Mouse (Mus musculus) forebrain, embryonic 13.5 days (tissue): Measurements from ENCODE around the gene Svs1. TPM values are rescaled to one million over a fixed set of nuclear protein-coding genes. Genes with fewer than 3 reads are reported as not detected.

Experiments
- ATAC-seq: fragments of 200-750 bp; cut with Nextera tagmentation; 2 replicates; pipeline ENCODE4 v1.8.0; 2017
- H3K27ac ChIP-seq: fragments of 300-500 bp; sonication (generic); 2 replicates; pipeline ENCODE4 v1.5.1; 2015; ENCODE audit warnings: inconsistent platforms, mild to moderate bottlenecking, moderate library complexity
- H3K27me3 ChIP-seq: fragments of 300-500 bp; sonication (generic); 2 replicates; pipeline ENCODE4 v1.6.1; 2015; ENCODE audit warnings: mild to moderate bottlenecking, inconsistent platforms
- H3K36me3 ChIP-seq: fragments of 300-500 bp; sonication (generic); 2 replicates; pipeline ENCODE4 v1.6.1; 2015; ENCODE audit warnings: mild to moderate bottlenecking, inconsistent platforms; ENCODE audit not compliant: poor library complexity, severe bottlenecking
- H3K4me1 ChIP-seq: fragments of 300-500 bp; sonication (generic); 2 replicates; pipeline ENCODE4 v1.6.1; 2015; ENCODE audit warnings: inconsistent platforms
- H3K4me2 ChIP-seq: fragments of 300-500 bp; sonication (generic); 2 replicates; pipeline ENCODE4 v1.6.1; 2015; ENCODE audit warnings: inconsistent platforms, mild to moderate bottlenecking, moderate library complexity
- H3K4me3 ChIP-seq: fragments of 300-500 bp; sonication (generic); 2 replicates; pipeline ENCODE4 v1.5.1; 2015; ENCODE audit warnings: mild to moderate bottlenecking, inconsistent platforms
- H3K9ac ChIP-seq: fragments of 300-500 bp; sonication (generic); 2 replicates; pipeline ENCODE4 v1.6.1; 2015; ENCODE audit warnings: mild to moderate bottlenecking, inconsistent platforms
- H3K9me3 ChIP-seq: fragments of 300-500 bp; sonication (generic); replicated peaks from 2 replicates; pipeline ENCODE4 v1.6.1; 2016; ENCODE audit warnings: inconsistent platforms
- WGBS: fragments of 180-500 bp; shearing (Covaris S2); methylation state at CpG from one replicate; pipeline ENCODE4 v1.1.7; 2015; 5-methylcytosine and 5-hydroxymethylcytosine counted together
- polyA plus RNA-seq: library from polyadenylated mRNA; unstranded; fragments of >200 nt; fragmentation: Nextera tagmentation; extraction: Ambion mirVana; gene quantifications from 2 replicates; pipeline ENCODE4 v1.2.1, GENCODE M21; 2015

The Svs1 gene
- polyA plus RNA-seq, 1 experiment from 2014 or later = not detected

- Histone ChIP-seq H3K9me3 (no peaks in the 10 kb centered on the region), H3K4me1 (peaks cover 13% of the 10 kb centered on the region), H3K36me3 (no peaks in the 10 kb centered on the region), H3K4me2 (no peak within 1 kb of the TSS), H3K4me3 (no peak within 1 kb of the TSS), H3K9ac (no peak within 1 kb of the TSS), H3K27me3 (peaks cover 17% of the 10 kb centered on the region), H3K27ac (no peak within 1 kb of the TSS)
- no peak for ATAC-seq
- WGBS = 47% methylated on average over 28 of the region's 28 CpGs
These were observed 49.9 kb downstream of the Svs1 start, which contains the start of gene Gpnmb for GRCm38 (mm10) chr6:49036275-49037267. TSS of gene Gpnmb (plus strand) at chr6:49036546.

GRCm38 (mm10) chr6:49037268-49037662, 50.6 kb downstream of the Svs1 start:
- no peaks in the 10 kb centered on the region for H3K36me3 ChIP-seq
- H3K4me1 ChIP-seq = peaks cover 12% of the 10 kb centered on the region
- no peak overlapping the region for H3K4me3 ChIP-seq
- WGBS = 60% methylated on average over 12 of the region's 12 CpGs
- no peak for ATAC-seq
- no peaks in the 10 kb centered on the region for H3K9me3 ChIP-seq
- no peak overlapping the region for H3K27ac ChIP-seq
- no peak overlapping the region for H3K9ac ChIP-seq
- H3K4me2 ChIP-seq = no peak overlapping the region
- peaks cover 17% of the 10 kb centered on the region for H3K27me3 ChIP-seq

- Histone ChIP-seq H3K4me1 (peaks cover 6% of the 10 kb centered on the region), H3K9ac (peak overlapping the region; percentile 40; the same call in 1 of the 2 replicates), H3K27me3 (peaks cover 17% of the 10 kb centered on the region), H3K27ac (no peak overlapping the region), H3K36me3 (no peaks in the 10 kb centered on the region), H3K4me3 (peak overlapping the region; percentile 27), H3K4me2 (peak overlapping the region; percentile 53), H3K9me3 (no peaks in the 10 kb centered on the region)
- ATAC-seq = 0 out of 2 replicates have a peak, but pooled peaks have one; percentile 55
- 14% methylated on average over 18 of the region's 18 CpGs for WGBS
These were observed 53.0 kb downstream of the Svs1 start for GRCm38 (mm10) chr6:49039470-49040180.

Other genes starting within 250 kb of the Svs1 start
- 3.4 and 4.1 TPM in 2 replicates for gene Gimap1, start 247.8 kb upstream of the Svs1 start, polyA plus RNA-seq
- gene Gimap5, start 240.7 kb upstream of the Svs1 start, polyA plus RNA-seq = 0.91 and 1.1 TPM in 2 replicates
- not detected in 2 replicates for gene Gimap3, start 216.0 kb upstream of the Svs1 start, polyA plus RNA-seq
- gene Tmem176a, start 145.9 kb upstream of the Svs1 start, polyA plus RNA-seq = 10.9 and 15.0 TPM in 2 replicates
- gene Tmem176b, start 145.4 kb upstream of the Svs1 start, polyA plus RNA-seq = 92.1 and 97.6 TPM in 2 replicates
- gene Aoc1, start 114.0 kb upstream of the Svs1 start, polyA plus RNA-seq = not detected in 2 replicates
- gene 1600015I10Rik, start 57.0 kb upstream of the Svs1 start, polyA plus RNA-seq = not detected in 2 replicates
- not detected in 2 replicates for gene Doxl2, start 11.9 kb upstream of the Svs1 start, polyA plus RNA-seq
- gene Gpnmb, start 49.7 kb downstream of the Svs1 start, polyA plus RNA-seq = 0.19 and 0.24 TPM in 2 replicates
- 68.3 and 74.0 TPM in 2 replicates for gene Malsu1, start 86.9 kb downstream of the Svs1 start, polyA plus RNA-seq
- 55.2 and 56.9 TPM in 2 replicates for gene Igf2bp3, start 228.1 kb downstream of the Svs1 start, polyA plus RNA-seq